ENCODE assay signal across 23 mouse cellular contexts in genomic region chr15:96219746-96220145, GRCm38 (mm10).
DNase-seq lines count a peak whose midpoint lies in the region; TF ChIP-seq lines count a peak whose summit lies in the region.
"Had no signal": no experiment of that assay in that cellular context is flagged by ENCODE, and none has a peak within 500 bp of the region (broad histone marks: within the 10 kb centered on the region; RNA-seq: fewer than 3 reads in every experiment).

No protein-coding gene starts in this region.

- no peak overlapping the region for H3K4me3 ChIP-seq in heart, adult 2 months
- H3K4me3 ChIP-seq: embryonic facial prominence, embryonic 12.5 days; embryonic facial prominence, embryonic 15.5 days; heart, embryonic 10.5 days; heart, embryonic 13.5 days had no signal

- peak; percentile 85 for DNase-seq in heart, adult 11 months
- no peak for DNase-seq in heart, adult 2 months
- DNase-seq in R1 (ENCODE audit: low read depth, low spot score): peak; percentile 49
- DNase-seq in retina, postnatal 1 day: peak; percentile 58
- no peak for DNase-seq in thymus, postnatal 4 days
- no peak for DNase-seq in left cerebral cortex, adult 8-10 months (ENCODE audit: low spot score in 2 of 2)
- DNase-seq: adrenal gland, postnatal 10 days; cerebellum, adult 11 months; cerebellum, adult 2 months; cerebellum, adult 9-11 months; cerebellum, postnatal 25 days; forebrain, postnatal 0 days; gastrocnemius, postnatal 25 days; heart, adult 18-20 months; heart, postnatal 14 days; heart, postnatal 4 days; kidney, adult 11 months had no signal

- intact Hi-C loops in heart, adult 2 months (cut with DNase I): no loop called here

- no peak overlapping the region for H3K27ac ChIP-seq in heart, adult 2 months
- H3K27ac ChIP-seq: embryonic facial prominence, embryonic 12.5 days; embryonic facial prominence, embryonic 15.5 days; heart, embryonic 10.5 days; heart, embryonic 13.5 days; hindbrain, embryonic 14.5 days; hindbrain, postnatal 0 days had no signal

- no peak for TF ChIP-seq CTCF in heart, adult 2 months (IDR thresholded peaks at IDR 0.05)

- no peaks in the 10 kb centered on the region for H3K27me3 ChIP-seq in heart, adult 2 months (ENCODE audit: control insufficient read depth, insufficient read depth, low read length)
- H3K27me3 ChIP-seq: embryonic facial prominence, embryonic 12.5 days; embryonic facial prominence, embryonic 15.5 days; heart, embryonic 13.5 days had no signal

- H3K9ac ChIP-seq in heart, adult 2 months (ENCODE audit: low read depth, low read length): no peak overlapping the region
- H3K9ac ChIP-seq: embryonic facial prominence, embryonic 12.5 days; embryonic facial prominence, embryonic 15.5 days; forebrain, postnatal 0 days; heart, embryonic 13.5 days; hindbrain, embryonic 14.5 days had no signal

- no peak for TF ChIP-seq EP300 in heart, adult 2 months (IDR thresholded peaks at IDR 0.05; ENCODE audit: insufficient read depth, low read depth, low read length)

- H3K4me1 ChIP-seq in heart, adult 2 months (ENCODE audit: control insufficient read depth, insufficient read depth, low read length): no peaks in the 10 kb centered on the region
- H3K4me1 ChIP-seq: embryonic facial prominence, embryonic 12.5 days; embryonic facial prominence, embryonic 15.5 days; heart, embryonic 10.5 days had no signal

- 73% methylated on average over 7 of the region's 7 CpGs for WGBS in heart, adult 2 months

- no peaks in the 10 kb centered on the region for H3K79me2 ChIP-seq in heart, adult 2 months (replicated peaks; ENCODE audit: control insufficient read depth, insufficient read depth, low read length)

- TF ChIP-seq POLR2A in heart, adult 2 months (IDR thresholded peaks at IDR 0.05; ENCODE audit: insufficient read depth, low read depth, low read length): no peak

- no peaks in the 10 kb centered on the region for H3K36me3 ChIP-seq in heart, adult 2 months (ENCODE audit: control insufficient read depth, insufficient read depth, low read length)
- H3K36me3 ChIP-seq: embryonic facial prominence, embryonic 12.5 days; embryonic facial prominence, embryonic 15.5 days; heart, embryonic 10.5 days; heart, embryonic 13.5 days had no signal

Comparison
In these comparisons a context has a peak if more than half of its experiments do, and no peak if none do; other contexts are left out.
1. DNase-seq: peak in heart, adult 11 months (single experiment), R1 (single experiment) and retina, postnatal 1 day (single experiment); none in heart, adult 2 months (0 of 2), thymus, postnatal 4 days (single experiment) and left cerebral cortex, adult 8-10 months (0 of 2).